Mouse (Mus musculus) heart, embryonic 16.5 days (tissue): ENCODE measurements at regions not wholly inside any gene's neighbourhood (a gene's known extent, or its start where the extent isn't known, plus 50 kb on each side); places are given as distances from the start of the nearest gene placed in this dataset.

ENCODE experiments used
- ATAC-seq: fragments of 200-750 bp; cut with Nextera tagmentation; replicated peaks from 2 replicates; pipeline ENCODE4 v1.8.0; 2017; ENCODE audit warnings: moderate number of reproducible peaks; ENCODE audit not compliant: insufficient read depth, low FRiP score; ENCODE audit errors: extremely low read depth
- H3K27ac ChIP-seq: fragments of 300-500 bp; sonication (generic); 2 replicates; pipeline ENCODE4 v1.5.1; 2014; ENCODE audit warnings: mild to moderate bottlenecking, low read length, control low read depth, moderate library complexity
- H3K27me3 ChIP-seq: fragments of 300-500 bp; sonication (generic); 2 replicates; pipeline ENCODE4 v1.6.1; 2014; ENCODE audit warnings: low read length, mixed read lengths; ENCODE audit not compliant: control insufficient read depth, insufficient read depth
- H3K36me3 ChIP-seq: fragments of 300-500 bp; sonication (generic); 2 replicates; pipeline ENCODE4 v1.6.1; 2014; ENCODE audit not compliant: control insufficient read depth, insufficient read depth
- H3K4me1 ChIP-seq: fragments of 300-500 bp; sonication (generic); 2 replicates; pipeline ENCODE4 v1.6.1; 2014; ENCODE audit warnings: low read length, mixed read lengths; ENCODE audit not compliant: control insufficient read depth, insufficient read depth
- H3K4me2 ChIP-seq: fragments of 300-500 bp; sonication (generic); 2 replicates; pipeline ENCODE4 v1.6.1; 2014; ENCODE audit warnings: low read depth, mild to moderate bottlenecking, control low read depth, low read length
- H3K4me3 ChIP-seq: fragments of 300-500 bp; sonication (generic); 2 replicates; pipeline ENCODE4 v1.5.1; 2014; ENCODE audit warnings: mild to moderate bottlenecking, control low read depth, low read length
- H3K9ac ChIP-seq: fragments of 300-500 bp; sonication (generic); 2 replicates; pipeline ENCODE4 v1.6.1; 2014; ENCODE audit warnings: low read length, control low read depth
- H3K9me3 ChIP-seq: fragments of 300-500 bp; sonication (generic); replicated peaks from 2 replicates; pipeline ENCODE4 v1.6.1; 2016; ENCODE audit warnings: low read length; ENCODE audit not compliant: control insufficient read depth
- WGBS: fragments of 180-500 bp; shearing (Covaris S2); extraction: QIAGEN DNeasy Blood & Tissue Kit; methylation state at CpG from one replicate; pipeline ENCODE4 v1.1.7; 2014; 5-methylcytosine and 5-hydroxymethylcytosine counted together

GRCm38 (mm10) chr8:76503621-76504020, 395.6 kb upstream of the Nr3c2 start:
- WGBS = 52% methylated on average over 1 of the region's 1 CpGs

GRCm38 (mm10) chr8:76507247-76507646, 392.0 kb upstream of the Nr3c2 start:
- Histone ChIP-seq H3K27ac (no peak overlapping the region), H3K9ac (no peak overlapping the region), H3K4me1 (no peaks in the 10 kb centered on the region), H3K4me3 (no peak overlapping the region), H3K27me3 (no peaks in the 10 kb centered on the region), H3K4me2 (no peak overlapping the region), H3K9me3 (no peaks in the 10 kb centered on the region), H3K36me3 (no peaks in the 10 kb centered on the region)
- no peak for ATAC-seq
- WGBS = 63% methylated on average over 3 of the region's 3 CpGs

More at GRCm38 (mm10) chr8:76503621-76504020, 395.6 kb upstream of the Nr3c2 start:
- H3K9me3 ChIP-seq = no peaks in the 10 kb centered on the region
- no peak overlapping the region for H3K4me2 ChIP-seq
- H3K36me3 ChIP-seq = no peaks in the 10 kb centered on the region
- no peaks in the 10 kb centered on the region for H3K27me3 ChIP-seq
- H3K4me1 ChIP-seq = no peaks in the 10 kb centered on the region
- no peak overlapping the region for H3K9ac ChIP-seq
- H3K27ac ChIP-seq = no peak overlapping the region
- no peak overlapping the region for H3K4me3 ChIP-seq
- no peak for ATAC-seq

GRCm38 (mm10) chr8:76509201-76509600, 390.0 kb upstream of the Nr3c2 start:
- Histone ChIP-seq H3K9ac (no peak overlapping the region), H3K4me1 (no peaks in the 10 kb centered on the region), H3K4me3 (no peak overlapping the region), H3K27ac (no peak overlapping the region), H3K9me3 (no peaks in the 10 kb centered on the region), H3K36me3 (no peaks in the 10 kb centered on the region), H3K4me2 (no peak overlapping the region), H3K27me3 (no peaks in the 10 kb centered on the region)
- ATAC-seq = no peak

GRCm38 (mm10) chr8:76514132-76514531, 385.1 kb upstream of the Nr3c2 start:
- no peaks in the 10 kb centered on the region for H3K36me3 ChIP-seq
- WGBS = 69% methylated on average over 1 of the region's 1 CpGs
- H3K27ac ChIP-seq = no peak overlapping the region
- no peak overlapping the region for H3K4me2 ChIP-seq
- H3K4me3 ChIP-seq = no peak overlapping the region
- no peaks in the 10 kb centered on the region for H3K27me3 ChIP-seq
- no peak for ATAC-seq
- no peaks in the 10 kb centered on the region for H3K4me1 ChIP-seq
- no peaks in the 10 kb centered on the region for H3K9me3 ChIP-seq
- H3K9ac ChIP-seq = no peak overlapping the region

GRCm38 (mm10) chr8:76538806-76539480, 360.3 kb upstream of the Nr3c2 start:
- ATAC-seq = no peak

GRCm38 (mm10) chr8:76539638-76540037, 359.6 kb upstream of the Nr3c2 start:
- Histone ChIP-seq H3K9me3 (no peaks in the 10 kb centered on the region), H3K27ac (no peak overlapping the region), H3K4me3 (no peak overlapping the region), H3K4me1 (no peaks in the 10 kb centered on the region), H3K4me2 (no peak overlapping the region), H3K36me3 (no peaks in the 10 kb centered on the region), H3K27me3 (no peaks in the 10 kb centered on the region), H3K9ac (no peak overlapping the region)
- 71% methylated on average over 4 of the region's 4 CpGs for WGBS
- ATAC-seq = no peak

More at GRCm38 (mm10) chr8:76538806-76539480, 360.3 kb upstream of the Nr3c2 start:
- Histone ChIP-seq H3K4me2 (no peak overlapping the region), H3K27me3 (no peaks in the 10 kb centered on the region), H3K9ac (no peak overlapping the region), H3K36me3 (no peaks in the 10 kb centered on the region), H3K9me3 (no peaks in the 10 kb centered on the region), H3K4me3 (no peak overlapping the region), H3K27ac (no peak overlapping the region), H3K4me1 (no peaks in the 10 kb centered on the region)
- 77% methylated on average over 3 of the region's 3 CpGs for WGBS

GRCm38 (mm10) chr8:76540611-76541010, 358.6 kb upstream of the Nr3c2 start:
- Histone ChIP-seq H3K9me3 (no peaks in the 10 kb centered on the region), H3K4me1 (no peaks in the 10 kb centered on the region), H3K9ac (no peak overlapping the region), H3K4me2 (no peak overlapping the region), H3K27me3 (no peaks in the 10 kb centered on the region), H3K27ac (no peak overlapping the region), H3K4me3 (no peak overlapping the region), H3K36me3 (no peaks in the 10 kb centered on the region)
- no peak for ATAC-seq
- 63% methylated on average over 3 of the region's 3 CpGs for WGBS

- Histone ChIP-seq H3K27ac (no peak overlapping the region), H3K4me3 (no peak overlapping the region), H3K4me2 (no peak overlapping the region), H3K9me3 (no peaks in the 10 kb centered on the region), H3K36me3 (no peaks in the 10 kb centered on the region), H3K9ac (no peak overlapping the region), H3K27me3 (no peaks in the 10 kb centered on the region), H3K4me1 (no peaks in the 10 kb centered on the region)
- no peak for ATAC-seq
- 75% methylated on average over 2 of the region's 2 CpGs for WGBS
Measured at GRCm38 (mm10) chr8:76551681-76552080, 347.6 kb upstream of the Nr3c2 start.

GRCm38 (mm10) chr8:76601566-76601965, 297.7 kb upstream of the Nr3c2 start:
- H3K4me1 ChIP-seq = no peaks in the 10 kb centered on the region
- no peak overlapping the region for H3K4me2 ChIP-seq
- WGBS = 52% methylated on average over 1 of the region's 1 CpGs
- no peak for ATAC-seq
- H3K9me3 ChIP-seq = no peaks in the 10 kb centered on the region
- H3K4me3 ChIP-seq = no peak overlapping the region
- H3K9ac ChIP-seq = no peak overlapping the region
- no peak overlapping the region for H3K27ac ChIP-seq
- no peaks in the 10 kb centered on the region for H3K27me3 ChIP-seq
- H3K36me3 ChIP-seq = no peaks in the 10 kb centered on the region
